Mouse (Mus musculus) heart, adult 18-20 months (tissue): Measurements from ENCODE around the gene Cnn2. TPM values are rescaled to one million over a fixed set of nuclear protein-coding genes. Genes with fewer than 3 reads are reported as not detected.

Experiments
- DNase-seq, 2 experiments: peaks; one replicate each; pipeline ENCODE4 v3.0.0; 2021 to 2022; ENCODE audit warnings: mixed read lengths in 1 of 2
- total RNA-seq, 2 experiments: library from RNA; stranded (reverse); gene quantifications; 2 replicates each; pipeline ENCODE4 v1.2.3; 2021

The Cnn2 gene
- total RNA-seq, 2 experiments from 2014 or later = 28.3 to 32.6 TPM

DNA sequence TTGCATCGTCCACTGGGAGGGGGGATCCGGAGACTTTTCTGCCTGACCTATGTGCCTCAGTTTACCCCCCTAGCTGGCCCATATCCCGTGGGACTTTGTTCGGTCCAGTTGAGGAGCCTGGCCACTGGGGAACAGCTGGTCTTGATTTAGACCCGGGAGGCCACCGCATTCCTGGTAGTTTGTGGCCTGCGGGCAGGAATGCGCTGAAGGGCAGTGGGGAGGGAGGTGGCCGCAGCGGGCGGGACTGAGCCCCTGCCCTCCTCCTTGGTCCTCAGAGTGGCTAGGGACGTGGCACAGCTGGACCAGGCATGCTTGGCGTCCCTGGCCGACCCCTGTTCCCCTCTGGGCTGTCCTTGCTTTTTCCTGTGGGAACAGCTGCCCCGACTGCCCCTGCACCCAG, 1.5 kb downstream of the Cnn2 start:
- DNase-seq = no peak

DNA sequence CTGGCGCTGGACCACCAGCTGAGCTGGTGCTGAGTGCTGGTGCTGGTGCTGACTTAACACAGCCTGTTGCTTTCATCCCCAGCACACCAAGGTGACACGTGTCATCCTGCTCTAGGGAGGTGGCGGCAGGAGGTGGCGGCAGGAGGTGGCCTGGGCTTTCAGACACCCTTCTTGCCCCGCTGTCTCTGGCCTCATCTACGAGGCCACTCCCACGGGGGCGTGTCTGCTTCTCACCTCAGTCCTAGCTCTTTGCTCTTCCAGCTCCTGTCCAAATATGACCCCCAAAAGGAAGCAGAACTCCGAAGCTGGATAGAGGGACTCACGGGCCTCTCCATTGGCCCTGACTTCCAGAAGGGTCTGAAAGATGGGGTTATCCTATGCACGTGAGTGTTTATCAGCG, 2.7 kb downstream of the Cnn2 start:
- DNase-seq = no peak

DNA sequence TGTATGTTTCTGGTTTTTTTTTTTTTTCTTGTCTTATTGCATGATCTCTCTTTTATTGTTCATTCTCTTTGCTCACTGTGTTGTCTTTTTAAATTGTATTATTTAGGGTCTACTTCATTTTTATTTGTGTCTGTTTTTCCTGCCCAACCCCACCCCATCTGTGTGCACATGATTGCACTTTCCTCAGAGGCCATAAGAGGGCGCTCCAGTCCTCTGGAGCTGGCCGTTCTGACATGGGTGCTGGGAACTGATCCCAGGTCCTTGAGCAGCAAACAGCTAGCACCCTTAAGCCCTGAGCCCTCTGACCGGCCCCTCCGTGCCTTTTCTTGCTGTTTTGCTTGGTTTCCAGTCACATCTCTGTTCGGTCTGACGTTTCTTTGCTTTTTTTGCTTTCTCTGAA, 3.2 kb downstream of the Cnn2 start:
- DNase-seq = no peak

DNA sequence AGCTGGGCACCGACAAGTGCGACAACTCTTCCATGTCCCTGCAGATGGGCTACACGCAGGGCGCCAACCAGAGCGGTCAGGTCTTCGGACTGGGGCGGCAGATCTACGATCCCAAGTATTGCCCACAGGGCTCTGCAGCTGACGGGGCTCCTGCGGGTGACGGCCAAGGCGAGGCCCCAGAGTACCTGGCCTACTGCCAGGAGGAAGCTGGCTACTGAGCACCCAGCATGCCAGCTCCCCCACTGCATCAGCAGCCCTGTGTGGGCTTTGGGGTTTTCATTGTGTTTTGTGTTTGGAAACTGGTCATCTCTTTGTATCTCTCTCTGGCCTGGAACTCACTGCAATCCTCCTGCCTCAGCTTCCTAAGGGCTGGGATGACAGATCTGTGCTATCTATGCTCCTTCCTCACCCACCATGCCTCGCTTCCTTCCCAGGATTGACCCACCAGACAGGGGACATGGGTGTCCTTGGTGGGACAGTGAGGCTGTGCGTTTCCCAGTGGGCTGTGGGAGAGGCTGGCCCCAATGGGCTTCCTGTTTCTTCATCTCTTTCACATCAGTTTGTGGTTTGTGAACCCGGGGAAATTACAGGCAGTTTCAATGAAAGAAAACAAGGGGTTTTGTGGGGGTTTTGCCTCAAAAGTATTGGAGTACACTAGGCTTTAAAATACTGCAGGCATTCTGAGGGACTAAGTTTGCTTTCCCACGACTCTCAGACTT, 6.2 kb downstream of the Cnn2 start:
- DNase-seq = peak in 1 of 2 experiments; percentile 61

DNA sequence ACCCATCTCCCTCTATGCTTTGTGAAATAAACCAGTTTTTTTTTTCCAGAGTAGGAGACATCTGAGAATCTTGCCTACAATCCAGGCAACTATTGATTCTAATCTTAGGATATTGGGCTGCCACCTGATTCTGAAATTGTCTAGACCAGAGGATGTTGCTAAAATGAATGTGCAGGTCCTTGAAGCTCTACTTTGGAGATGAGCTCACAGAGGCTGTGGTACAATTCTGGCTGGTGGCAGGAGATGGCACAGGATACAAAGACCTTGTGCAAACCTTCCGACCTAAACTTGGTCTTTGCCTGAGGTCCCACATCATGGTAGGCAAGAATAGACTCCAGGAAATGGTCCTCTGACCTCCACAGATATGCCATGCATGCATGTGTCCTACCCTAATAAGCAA, 7.3 kb downstream of the Cnn2 start:
- no peak for DNase-seq

DNA sequence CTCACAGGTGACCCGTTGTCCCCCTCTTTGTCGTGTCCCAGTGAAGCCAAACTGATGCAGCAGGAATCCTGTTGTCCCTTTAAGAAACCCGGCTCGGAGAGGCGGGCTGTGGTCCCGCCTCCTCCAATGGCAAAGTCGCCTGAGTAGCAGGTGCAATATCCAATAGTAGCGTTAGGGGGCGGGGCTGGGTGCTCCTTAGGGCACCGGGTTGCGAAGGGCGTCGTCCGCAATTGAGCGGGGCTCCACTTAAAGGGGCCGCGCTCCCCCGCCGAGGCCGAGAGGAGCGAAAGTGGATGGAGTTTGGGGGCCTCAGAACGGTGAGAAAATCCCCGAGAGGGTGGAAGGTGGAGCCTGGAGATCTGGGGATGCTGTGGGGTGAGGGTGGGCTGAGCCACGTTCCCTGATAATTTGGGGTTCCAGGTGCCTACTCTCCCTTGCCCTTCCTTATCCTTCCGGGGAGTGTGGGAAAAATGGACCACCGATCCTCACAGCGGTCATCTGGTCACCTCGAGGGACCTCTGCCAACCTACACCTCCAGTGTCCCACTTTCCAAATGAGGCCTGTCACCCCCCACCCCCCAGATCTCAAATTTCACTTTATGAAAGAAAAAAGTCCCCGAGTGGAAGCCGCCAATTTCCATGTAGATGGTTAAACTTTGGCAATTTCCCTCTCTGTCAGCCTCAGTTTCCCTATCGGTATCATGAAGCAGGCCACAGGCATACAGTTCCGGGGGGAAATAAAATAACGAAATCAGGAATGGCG, 8.1 kb downstream of the Cnn2 start, which contains the start of gene Abca7:
TSS of gene Abca7 (plus strand) at position 223 of the 762 bp plus-strand sequence.
- DNase-seq = peak; percentile 97 to 100

DNA sequence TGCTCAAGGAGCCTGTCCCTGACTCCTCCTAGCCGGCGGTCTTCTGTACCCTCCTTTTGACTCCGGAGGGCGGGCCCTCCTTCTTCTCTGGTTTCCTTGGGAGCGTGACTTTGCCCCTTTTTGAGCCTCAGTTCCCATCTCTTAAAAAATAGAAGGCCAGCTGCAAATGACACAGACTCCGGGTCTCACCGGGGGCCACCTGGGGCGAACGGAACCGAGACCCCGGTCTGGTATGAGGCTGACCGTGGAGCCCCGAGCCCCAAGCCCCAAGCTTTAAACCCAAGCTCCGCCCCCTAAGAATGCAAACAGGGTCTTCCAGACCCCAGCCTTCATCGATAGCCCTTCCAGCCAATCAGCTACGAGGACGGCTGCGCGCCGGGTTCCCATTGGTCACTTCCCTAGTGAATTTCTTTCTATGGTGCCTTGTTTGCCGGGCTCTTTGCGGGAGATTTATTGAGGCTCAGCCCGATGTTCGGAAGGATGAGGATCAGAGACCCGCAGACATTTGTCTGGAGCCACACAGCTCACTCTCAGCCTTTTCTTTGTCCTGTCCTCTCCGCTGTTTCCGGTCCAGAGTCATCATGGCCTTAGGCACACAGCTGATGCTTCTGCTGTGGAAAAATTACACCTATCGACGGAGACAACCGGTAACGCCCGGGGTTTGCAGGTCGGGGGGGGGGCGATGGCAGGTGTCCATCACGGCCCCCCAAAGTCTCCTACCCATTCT, 8.8 kb downstream of the Cnn2 start:
- peak; percentile 77 to 83 for DNase-seq

DNA sequence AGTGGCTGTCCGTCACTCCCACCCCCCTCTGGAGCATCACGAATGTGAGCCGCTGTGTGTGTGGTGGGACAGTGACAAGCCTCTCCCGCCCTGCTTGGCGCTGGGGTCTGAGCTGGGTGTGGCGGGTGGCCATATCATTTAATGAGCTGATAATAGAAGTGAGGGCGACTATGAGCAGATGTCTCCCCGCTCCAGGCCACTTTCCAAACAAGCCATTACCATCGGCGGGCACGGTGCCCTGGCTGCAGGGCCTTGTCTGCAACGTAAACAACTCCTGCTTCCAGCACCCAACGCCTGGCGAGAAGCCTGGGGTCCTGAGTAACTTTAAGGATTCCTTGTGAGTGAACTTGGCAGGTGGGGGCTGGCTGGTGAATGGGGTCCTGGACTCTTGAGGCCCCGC, 9.4 kb downstream of the Cnn2 start:
- peak; percentile 65 to 70 for DNase-seq

DNA sequence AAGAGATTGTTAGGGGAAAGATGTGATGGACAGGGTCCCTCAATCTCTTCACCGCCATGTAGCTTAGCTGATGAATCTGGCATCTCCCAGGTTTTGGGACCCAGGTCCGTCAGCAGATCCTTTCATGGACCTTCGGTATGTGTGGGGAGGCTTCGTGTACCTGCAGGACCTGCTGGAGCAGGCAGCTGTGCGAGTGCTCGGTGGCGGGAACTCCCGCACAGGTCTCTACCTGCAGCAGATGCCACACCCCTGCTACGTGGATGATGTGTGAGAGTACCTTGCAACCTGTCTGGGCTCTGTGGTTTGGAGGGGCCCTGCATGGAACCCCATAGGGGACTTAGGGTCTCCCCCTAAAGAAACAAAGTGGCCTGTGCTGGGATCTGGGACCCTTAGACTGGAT, 13.6 kb downstream of the Cnn2 start:
- DNase-seq = no peak

DNA sequence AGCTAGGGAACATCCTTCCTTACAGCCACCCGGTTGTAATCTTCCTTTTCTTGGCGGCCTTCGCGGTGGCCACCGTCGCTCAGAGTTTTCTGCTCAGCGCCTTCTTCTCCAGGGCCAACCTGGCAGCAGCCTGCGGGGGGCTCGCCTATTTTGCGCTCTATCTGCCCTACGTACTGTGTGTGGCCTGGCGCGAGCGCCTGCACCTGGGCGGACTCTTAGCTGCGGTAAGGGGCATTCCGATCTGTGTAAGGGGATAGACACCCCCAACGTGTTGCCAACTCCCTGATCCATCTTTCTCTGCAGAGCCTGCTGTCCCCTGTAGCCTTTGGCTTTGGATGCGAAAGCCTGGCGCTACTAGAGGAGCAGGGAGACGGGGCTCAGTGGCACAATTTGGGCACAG, 14.4 kb downstream of the Cnn2 start:
- DNase-seq = no peak

DNA sequence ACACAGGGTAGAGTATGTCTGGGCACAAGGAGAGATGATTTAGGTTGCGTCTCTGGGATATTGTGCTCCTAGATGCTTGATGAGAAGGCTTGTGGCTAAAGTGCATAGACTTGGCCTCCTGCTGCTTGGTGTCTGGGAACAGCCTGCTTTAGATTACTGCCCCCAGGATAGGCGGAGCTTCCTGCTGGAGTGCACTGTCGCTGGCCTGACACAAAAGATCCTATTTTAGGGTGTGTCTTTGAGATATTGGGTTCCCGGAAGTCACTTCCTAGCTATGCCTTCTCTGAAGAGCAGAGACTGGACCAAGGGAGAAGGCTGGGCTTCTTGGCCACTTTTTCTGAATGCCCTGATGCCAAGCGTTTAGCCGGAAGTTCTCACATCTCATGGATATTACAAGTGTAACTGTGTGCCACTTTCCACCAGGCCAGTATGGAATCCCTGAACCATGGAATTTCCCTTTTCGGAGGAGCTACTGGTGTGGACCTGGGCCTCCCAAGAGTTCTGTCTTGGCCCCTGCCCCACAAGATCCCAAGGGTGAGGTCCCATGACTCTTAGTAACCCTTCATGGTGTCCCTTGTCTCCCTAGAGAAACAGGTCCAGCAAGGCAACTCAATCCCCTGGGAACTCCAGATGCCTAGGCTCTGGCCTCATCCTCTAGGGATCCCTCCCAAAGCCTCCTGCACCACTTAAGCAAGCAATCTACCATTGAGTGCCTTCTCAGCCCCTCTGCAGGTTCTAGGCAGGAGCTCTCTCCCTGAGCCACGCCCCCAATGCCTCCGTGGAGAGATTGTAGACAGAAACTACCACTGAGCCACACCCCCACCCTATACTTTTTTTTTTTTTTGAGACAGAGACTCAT, 15.2 kb downstream of the Cnn2 start:
- DNase-seq = peak in 1 of 2 experiments; percentile 77

DNA sequence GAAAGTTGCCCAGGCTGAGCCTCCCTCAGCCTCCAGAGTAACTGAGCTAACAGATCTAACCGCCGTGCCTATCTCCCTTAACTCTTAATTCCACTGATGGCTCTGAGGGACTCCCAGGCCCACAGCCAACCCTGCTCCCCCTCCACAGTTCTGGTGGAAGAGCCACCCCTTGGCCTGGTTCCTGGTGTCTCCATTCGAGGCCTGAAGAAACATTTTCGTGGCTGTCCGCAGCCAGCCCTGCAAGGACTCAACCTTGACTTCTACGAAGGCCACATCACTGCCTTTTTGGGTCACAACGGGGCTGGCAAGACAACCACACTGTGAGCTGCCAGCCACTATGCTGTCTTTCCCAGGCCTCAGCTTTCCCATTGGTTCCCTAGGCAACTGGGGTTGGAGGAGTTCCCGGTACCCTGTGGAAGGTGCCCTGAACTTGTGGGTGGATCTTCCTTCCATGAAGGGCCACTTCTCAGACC, 15.9 kb downstream of the Cnn2 start:
- no peak for DNase-seq

DNA sequence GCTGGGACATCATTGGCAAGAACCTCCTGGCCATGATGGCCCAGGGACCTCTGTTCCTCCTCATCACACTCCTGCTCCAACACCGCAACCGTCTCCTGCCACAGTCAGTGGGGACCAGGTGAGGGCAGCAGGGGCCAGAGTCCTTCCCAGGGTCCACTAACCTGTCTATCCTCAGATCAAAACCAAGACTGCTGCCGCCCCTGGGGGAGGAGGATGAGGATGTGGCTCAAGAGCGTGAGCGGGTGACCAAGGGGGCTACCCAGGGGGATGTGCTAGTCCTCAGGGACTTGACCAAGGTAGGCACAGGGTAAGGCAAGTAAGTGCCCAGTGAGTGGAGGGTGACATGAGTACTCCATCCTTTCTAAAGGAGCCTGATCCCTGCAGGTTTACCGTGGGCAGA, 23.4 kb downstream of the Cnn2 start:
- no peak for DNase-seq

DNA sequence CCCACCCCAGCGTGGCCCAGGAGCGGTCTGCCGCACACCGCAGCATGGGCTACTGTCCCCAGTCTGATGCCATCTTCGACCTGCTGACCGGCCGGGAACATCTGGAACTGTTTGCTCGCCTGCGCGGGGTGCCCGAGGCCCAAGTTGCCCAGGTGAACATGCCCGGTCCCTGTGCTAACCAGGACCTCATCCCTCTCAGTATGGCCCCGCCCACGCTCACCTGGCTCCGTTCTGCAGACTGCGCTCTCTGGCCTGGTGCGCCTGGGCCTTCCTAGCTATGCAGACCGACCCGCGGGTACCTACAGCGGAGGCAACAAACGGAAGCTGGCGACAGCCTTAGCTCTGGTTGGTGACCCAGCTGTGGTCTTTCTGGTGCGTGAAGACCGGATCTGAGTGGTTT, 25.2 kb downstream of the Cnn2 start:
- DNase-seq = no peak

DNA sequence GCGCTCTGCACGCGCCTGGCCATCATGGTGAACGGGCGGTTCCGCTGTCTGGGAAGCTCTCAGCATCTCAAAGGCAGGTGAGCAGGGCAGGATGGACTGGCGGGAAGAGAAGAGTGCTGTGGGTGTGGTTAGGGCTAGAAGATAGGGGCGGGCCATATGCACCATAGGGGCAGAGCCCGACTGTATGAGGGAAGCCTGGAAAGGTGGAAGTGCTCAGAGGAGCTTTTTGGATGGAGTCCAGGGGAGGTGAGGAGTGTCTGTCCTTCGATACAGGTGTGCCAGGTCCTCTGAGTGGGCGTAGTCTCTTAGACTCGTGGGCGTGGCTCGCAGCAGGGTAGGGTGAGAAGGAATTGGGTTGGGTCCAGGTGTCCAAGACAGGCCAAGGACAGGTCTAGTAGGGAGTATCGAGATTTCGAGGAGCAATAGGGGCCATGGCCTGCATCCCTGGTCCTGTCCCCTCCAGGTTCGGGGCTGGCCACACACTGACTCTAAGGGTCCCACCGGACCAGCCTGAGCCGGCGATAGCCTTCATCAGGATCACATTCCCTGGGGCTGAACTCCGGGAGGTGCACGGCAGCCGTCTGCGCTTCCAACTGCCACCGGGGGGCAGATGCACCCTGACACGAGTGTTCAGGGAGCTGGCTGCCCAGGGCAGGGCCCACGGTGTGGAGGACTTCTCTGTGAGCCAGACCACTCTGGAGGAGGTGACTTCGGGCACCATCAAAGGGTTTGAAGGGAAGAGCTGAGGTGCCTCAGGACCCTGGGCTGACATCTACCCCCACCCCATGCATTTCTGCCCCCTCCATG, 26.3 kb downstream of the Cnn2 start:
- DNase-seq = no peak

DNA sequence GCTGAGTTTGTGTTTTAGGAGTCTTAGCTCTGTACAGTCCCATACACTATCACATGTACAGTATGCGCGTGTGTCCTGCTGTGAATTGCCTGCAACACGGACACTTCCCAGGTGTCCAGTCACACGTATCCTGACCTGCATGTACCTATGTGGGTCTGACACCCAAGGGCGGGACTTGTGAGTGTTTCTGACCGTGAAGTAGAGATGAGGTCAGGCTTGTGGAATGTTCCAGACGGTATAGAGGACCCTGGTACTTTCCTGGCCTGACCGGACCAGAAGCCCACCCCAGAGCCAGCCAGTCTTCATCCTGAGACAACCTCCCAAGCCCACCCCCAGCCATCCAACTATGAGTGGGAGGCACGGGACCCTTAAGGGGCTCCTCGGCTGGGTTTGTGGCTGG, 27.2 kb downstream of the Cnn2 start:
- no peak for DNase-seq

DNA sequence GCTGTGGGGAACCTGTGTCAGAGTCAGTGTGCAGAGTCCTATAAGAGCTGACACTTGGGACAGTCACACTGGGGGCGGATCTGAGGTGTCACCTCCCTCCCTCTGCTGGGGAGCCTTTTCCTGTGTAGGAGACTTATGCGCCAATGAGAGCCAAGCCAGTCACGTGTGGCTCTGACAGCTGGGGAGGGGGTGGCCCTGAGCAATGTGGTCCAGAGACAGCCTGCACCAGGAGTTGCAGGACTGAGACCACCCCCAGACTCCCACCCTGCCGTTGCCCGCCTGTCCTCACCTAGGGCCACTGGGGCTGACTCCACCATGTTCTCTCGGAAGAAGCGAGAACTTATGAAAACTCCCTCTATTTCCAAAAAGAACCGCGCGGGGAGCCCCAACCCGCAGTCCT, 28.1 kb downstream of the Cnn2 start, which contains the start of gene Arhgap45:
TSS of gene Arhgap45 (plus strand) at position 143 of the 400 bp plus-strand sequence.
- peak in 1 of 2 experiments; percentile 81 for DNase-seq

DNA sequence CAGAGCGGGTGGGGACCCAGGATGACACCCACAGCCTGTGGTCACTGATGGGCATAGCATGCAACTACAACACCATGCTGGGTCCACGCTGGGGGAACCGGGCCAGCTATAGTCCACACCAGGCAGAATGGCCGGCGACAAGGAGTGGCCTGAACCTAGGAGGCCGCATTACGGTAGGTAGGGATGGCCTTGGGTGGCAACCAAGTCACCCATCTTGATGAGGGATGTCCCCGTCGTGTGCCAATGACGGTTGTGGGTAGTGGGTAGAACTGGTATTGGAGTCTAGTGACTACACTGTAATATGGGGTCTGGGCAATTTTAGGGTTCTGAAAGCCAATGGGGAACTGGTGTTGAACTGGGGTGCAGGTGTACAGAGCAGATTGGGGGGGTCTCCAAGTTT, 28.5 kb downstream of the Cnn2 start:
- DNase-seq = no peak

DNA sequence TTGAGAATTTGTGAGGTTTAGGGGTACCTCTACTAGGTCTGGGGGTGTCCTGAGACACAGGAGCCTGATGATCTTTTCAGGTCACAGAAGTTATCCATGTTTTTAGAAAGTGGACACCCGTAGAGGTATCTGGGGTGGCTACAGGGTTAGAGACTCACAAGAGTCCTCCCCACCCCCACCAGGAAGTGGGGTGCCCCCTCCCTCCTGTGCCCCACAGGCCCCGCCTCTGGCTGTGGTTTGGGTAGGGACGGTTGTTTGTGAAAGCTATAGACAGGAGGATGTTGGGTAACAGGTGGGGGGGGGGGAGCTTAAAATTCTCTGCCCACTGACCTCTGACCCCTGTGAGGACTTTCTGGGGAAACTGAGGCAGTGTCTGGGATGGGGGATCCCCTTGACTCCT, 29.0 kb downstream of the Cnn2 start:
- DNase-seq = peak in 1 of 2 experiments; percentile 81

DNA sequence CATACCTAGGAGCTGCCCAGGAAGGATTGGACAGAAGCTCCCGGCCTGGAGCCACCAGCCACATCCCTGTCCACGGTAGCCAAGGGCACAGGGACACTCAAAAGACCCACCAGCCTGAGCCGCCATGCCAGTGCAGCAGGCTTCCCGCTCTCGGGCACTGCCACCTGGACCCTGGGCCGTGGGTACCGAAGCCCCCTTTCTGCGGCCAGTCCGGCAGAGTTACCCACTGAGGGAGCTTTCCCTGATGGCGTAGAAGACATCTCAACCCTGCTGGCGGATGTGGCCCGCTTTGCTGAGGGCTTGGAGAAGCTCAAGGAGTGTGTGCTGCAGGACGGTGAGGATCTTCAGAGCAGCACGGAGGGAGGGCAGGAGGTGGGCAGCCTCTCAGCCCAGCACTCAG, 29.4 kb downstream of the Cnn2 start:
- DNase-seq = no peak

DNA sequence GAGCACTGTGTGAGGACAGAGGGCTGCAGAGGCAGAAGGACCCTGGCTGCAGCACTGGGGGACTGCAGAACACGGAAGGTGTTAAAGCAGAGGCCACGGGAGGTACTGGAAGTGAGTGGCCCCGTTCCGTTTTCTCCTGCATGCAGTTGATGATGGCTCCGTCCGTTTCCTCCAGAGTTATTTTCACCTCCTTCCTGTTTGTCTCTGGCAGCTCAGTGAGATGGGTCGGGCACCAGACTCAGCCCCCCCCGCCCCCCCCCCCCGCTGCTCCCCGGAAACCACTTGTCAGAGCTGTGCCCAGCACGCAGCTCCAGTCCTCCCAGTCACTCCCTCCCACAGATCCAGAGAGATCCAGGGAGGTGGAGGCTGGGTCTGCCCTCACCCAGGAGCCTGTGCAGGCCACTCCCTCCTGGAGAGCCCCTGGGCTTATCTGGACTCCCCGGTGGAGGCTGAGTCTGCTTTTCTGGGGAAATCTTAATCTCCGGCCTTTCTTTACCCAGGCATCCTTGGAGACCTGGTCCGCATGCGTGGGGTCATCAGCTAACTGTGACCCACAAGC, 30.4 kb downstream of the Cnn2 start:
- DNase-seq = peak in 1 of 2 experiments; percentile 78
